Mouse (Mus musculus): ENCODE data around the gene Mark2. TPM values are rescaled to one million over a fixed set of nuclear protein-coding genes. Genes with fewer than 3 reads are reported as not detected.
A peak's percentile ranks its signal among the peaks of the same experiment; 100 is the strongest.

Mark2 gene
- polyA plus RNA-seq, 1 experiment from 2014 or later, result 39.6 TPM

DNA sequence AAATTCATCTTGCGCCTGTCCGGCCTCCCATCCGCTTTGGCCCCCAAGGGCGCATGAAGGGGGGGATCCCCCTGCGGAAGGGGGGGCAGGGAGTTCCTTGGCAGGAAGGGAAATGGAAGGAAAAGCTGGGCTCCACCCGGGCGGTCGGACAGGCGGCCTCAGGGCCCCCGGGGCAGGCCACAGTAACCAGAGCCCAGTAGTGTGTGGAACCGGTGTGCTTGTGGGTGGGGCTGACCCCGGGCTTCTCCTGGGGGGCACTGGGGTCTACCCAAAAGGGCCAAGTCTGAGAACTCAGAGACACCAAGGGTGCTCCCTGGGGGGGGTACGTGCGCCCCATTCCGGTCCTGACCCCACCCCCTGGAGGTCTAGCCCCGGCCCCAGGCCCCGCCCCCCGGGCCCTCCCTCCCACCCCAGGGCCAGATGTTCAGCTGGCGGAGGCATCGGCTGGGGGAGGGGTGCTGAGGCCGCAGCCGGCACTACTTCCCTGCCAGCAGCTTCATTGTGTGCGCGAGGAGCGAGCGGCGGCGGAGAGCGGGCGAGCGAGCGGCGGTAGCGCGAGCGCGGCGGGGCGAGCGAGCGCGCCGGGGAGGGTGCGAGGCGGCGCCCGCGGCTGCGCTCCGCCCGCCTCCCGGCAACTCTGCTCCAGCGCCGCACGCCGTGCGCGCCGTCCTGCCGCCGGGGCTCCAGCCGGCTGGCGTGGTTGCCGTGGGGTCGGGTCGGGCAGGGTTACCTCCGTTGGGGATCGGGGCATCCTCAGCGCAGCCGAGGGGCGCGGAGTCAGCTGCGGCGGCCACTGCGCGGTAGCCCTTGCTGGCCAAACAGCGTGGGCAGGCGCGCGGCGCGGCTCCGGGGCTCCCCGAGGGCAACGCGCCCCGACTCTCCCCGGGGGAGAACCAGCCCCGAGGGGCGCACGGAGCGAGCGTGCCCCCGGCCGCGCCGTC is 73.6 kb downstream of the Mark2 start:
- Histone ChIP-seq H3K36me3 (ENCODE audit: control insufficient read depth, insufficient read depth) (no peaks in the 10 kb centered on the region), H3K9ac (ENCODE audit: low read depth, low read length) (peak overlapping the region; percentile 68), H3K4me3 (ENCODE audit: low read depth, low read length) (peak overlapping the region; percentile 67), H3K4me1 (replicated peaks; ENCODE audit: control insufficient read depth, insufficient read depth, low read length) (peaks cover 17% of the 10 kb centered on the region), H3K9me3 (ENCODE audit: control insufficient read depth) (no peaks in the 10 kb centered on the region), H3K27me3 (replicated peaks; ENCODE audit: control insufficient read depth, insufficient read depth, low read length) (no peaks in the 10 kb centered on the region), H3K27ac (ENCODE audit: low read depth, low read length) (peak overlapping the region; percentile 43; the same call in 1 of the 2 replicates), H3K4me2 (replicated peaks; ENCODE audit: low read depth) (peak overlapping the region; percentile 99)
- ATAC-seq, result peak; percentile 49
- WGBS, result 2% methylated on average over 51 of the region's 97 CpGs
- TF ChIP-seq CTCF (IDR thresholded peaks at IDR 0.05; ENCODE audit: low read depth), result no peak

DNA sequence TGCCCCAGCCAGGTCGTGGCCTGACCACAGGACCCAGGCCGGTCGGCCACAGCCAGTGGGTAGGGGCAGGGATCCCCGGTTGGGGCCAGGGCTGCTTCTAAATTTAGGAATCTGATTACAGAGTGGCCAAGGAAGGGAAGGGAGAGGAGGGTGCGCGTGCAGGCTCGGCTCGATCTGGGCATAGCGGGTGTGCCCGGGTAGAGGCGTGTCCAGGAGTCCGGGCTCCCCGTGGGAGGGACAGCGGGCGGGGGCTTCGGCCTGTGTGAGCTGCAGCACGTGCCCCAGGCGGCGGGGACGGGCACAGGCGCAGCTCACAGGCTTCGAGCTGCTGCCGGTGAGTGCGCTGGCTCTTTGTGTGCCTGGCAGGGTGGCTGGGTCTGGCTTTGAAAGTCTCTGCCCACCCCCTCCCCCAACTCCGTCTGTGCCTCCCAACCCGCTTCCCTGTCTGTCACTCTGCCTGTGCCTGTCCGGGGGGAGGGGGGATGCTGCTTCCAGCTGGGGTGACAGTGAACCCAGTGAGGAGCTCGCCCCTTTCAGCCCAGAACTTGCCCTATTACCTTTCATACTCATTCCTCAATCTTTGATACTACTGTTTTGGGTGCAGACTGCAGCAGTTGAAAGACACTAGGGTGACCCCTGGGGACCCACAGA is 74.4 kb downstream of the Mark2 start, which contains the start of gene Rcor2:
TSS of gene Rcor2 (plus strand) at position 235 of the 651 bp plus-strand sequence.
- peak within 1 kb of the TSS; percentile 67 for H3K4me3 ChIP-seq (ENCODE audit: low read depth, low read length)
- peak within 1 kb of the TSS; percentile 68; the same call in 1 of the 2 replicates for H3K9ac ChIP-seq (ENCODE audit: low read depth, low read length)
- no peaks in the 10 kb centered on the region for H3K27me3 ChIP-seq (replicated peaks; ENCODE audit: control insufficient read depth, insufficient read depth, low read length)
- WGBS, result 6% methylated on average over 28 of the region's 28 CpGs
- no peaks in the 10 kb centered on the region for H3K9me3 ChIP-seq (ENCODE audit: control insufficient read depth)
- peak within 1 kb of the TSS; percentile 99 for H3K4me2 ChIP-seq (replicated peaks; ENCODE audit: low read depth)
- H3K27ac ChIP-seq (ENCODE audit: low read depth, low read length), result peak within 1 kb of the TSS; percentile 43; the same call in 1 of the 2 replicates
- no peaks in the 10 kb centered on the region for H3K36me3 ChIP-seq (ENCODE audit: control insufficient read depth, insufficient read depth)
- TF ChIP-seq CTCF (IDR thresholded peaks at IDR 0.05; ENCODE audit: low read depth), result peak; percentile 11; the same call in 1 of the 2 replicates
- ATAC-seq, result peak; percentile 20; the same call in 1 of the 2 replicates
- H3K4me1 ChIP-seq (replicated peaks; ENCODE audit: control insufficient read depth, insufficient read depth, low read length), result peaks cover 17% of the 10 kb centered on the region

DNA sequence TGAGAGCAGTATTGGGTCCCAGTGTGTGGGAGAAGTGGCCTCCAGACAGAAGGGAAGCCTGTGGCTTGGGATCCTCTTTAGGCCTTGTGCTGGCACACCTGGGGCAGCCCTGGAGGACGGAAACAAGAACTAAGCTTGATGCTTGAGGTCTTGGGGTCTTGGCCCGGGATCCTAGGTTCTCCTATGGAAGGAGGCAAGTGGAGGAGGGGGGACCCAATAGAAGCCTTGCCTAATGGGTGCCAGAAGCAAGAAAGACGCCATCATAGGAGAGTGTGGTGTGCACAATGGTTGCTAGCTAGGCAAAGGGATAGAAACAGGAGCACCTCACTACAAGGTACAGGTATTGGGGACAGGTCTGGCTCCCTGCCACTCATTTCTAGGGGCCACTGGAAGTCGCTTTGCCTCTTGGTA is 75.2 kb downstream of the Mark2 start:
- WGBS, result 69% methylated on average over 4 of the region's 4 CpGs
- no peaks in the 10 kb centered on the region for H3K27me3 ChIP-seq (replicated peaks; ENCODE audit: control insufficient read depth, insufficient read depth, low read length)
- H3K4me1 ChIP-seq (replicated peaks; ENCODE audit: control insufficient read depth, insufficient read depth, low read length), result peaks cover 17% of the 10 kb centered on the region
- H3K27ac ChIP-seq (ENCODE audit: low read depth, low read length), result no peak overlapping the region
- H3K9ac ChIP-seq (ENCODE audit: low read depth, low read length), result no peak overlapping the region
- no peak overlapping the region for H3K4me3 ChIP-seq (ENCODE audit: low read depth, low read length)
- H3K36me3 ChIP-seq (ENCODE audit: control insufficient read depth, insufficient read depth), result no peaks in the 10 kb centered on the region
- H3K4me2 ChIP-seq (replicated peaks; ENCODE audit: low read depth), result no peak overlapping the region
- TF ChIP-seq CTCF (IDR thresholded peaks at IDR 0.05; ENCODE audit: low read depth), result no peak
- ATAC-seq, result no peak
- H3K9me3 ChIP-seq (ENCODE audit: control insufficient read depth), result no peaks in the 10 kb centered on the region

DNA sequence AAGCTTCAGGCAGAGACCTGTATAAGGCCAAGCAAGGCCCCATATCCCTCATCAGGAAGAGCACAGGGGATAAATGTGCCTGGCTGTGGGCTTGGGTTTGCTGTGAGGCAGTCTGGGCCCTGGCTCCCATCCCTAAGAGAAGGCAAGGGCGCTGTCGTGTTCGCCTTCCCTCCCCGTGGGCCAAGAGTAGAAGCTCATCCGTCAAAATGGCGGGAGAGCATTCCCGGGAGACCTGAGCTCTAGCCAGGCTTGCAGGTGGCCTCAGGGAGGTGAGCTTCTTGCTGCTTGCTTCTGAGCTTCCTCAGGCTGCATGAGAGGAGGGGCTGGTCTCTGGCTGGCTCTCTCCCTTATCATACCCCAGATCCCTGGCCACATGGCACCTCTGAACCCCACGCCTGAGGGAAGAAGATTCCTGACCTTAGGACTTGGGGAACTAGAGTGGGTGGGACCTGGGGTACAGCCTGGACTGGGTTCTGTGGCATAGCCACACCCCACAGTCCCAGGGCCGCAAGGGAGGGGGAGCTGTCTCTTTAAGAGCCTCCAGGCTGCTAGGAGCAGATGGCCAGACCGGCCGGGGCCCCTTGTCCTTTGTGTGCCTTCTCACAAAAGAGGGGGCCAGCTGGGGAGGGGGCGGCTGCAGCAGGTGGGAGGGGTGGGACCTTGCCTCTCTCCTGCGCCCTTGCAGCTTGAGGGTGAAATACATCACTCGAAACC is 76.0 kb downstream of the Mark2 start:
- Histone ChIP-seq H3K9me3 (ENCODE audit: control insufficient read depth) (no peaks in the 10 kb centered on the region), H3K36me3 (ENCODE audit: control insufficient read depth, insufficient read depth) (no peaks in the 10 kb centered on the region), H3K27me3 (replicated peaks; ENCODE audit: control insufficient read depth, insufficient read depth, low read length) (no peaks in the 10 kb centered on the region), H3K4me1 (replicated peaks; ENCODE audit: control insufficient read depth, insufficient read depth, low read length) (peaks cover 17% of the 10 kb centered on the region), H3K4me2 (replicated peaks; ENCODE audit: low read depth) (peak overlapping the region; percentile 44), H3K9ac (ENCODE audit: low read depth, low read length) (no peak overlapping the region), H3K27ac (ENCODE audit: low read depth, low read length) (no peak overlapping the region), H3K4me3 (ENCODE audit: low read depth, low read length) (no peak overlapping the region)
- TF ChIP-seq CTCF (IDR thresholded peaks at IDR 0.05; ENCODE audit: low read depth), result 0 out of 2 replicates have a peak, but pooled peaks have one; percentile 10
- 24% methylated on average over 14 of the region's 14 CpGs for WGBS
- peak; percentile 22 for ATAC-seq

DNA sequence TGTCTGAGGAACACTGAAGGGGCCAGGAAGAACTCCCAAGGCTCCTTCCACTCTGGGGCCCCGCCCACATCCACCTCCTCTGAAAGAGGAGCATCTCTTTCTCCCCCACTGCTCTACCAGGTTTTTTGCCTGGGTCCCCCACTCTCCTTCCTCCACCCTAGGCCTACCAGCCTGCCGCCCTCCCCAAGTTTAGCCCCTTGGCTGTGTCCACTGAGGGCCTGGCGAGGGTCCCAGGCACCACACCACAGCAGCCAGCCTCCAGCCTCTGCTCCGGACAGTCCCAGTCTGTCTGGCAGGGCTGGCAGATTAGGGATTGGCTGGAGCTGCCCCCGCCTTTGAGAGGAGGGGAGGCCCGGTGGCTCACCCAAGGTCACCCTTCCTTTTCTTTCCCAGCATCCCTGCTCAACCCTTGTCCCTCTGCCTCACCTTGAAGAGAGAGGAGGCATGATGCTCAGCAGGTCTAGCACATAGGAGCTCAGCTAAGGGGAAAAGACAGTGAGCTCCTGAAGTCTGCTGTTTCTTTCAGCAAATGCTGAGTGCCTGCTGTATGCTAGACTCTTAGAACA is 76.8 kb downstream of the Mark2 start:
- Histone ChIP-seq H3K4me3 (ENCODE audit: low read depth, low read length) (no peak overlapping the region), H3K4me2 (replicated peaks; ENCODE audit: low read depth) (no peak overlapping the region), H3K9ac (ENCODE audit: low read depth, low read length) (no peak overlapping the region), H3K36me3 (ENCODE audit: control insufficient read depth, insufficient read depth) (no peaks in the 10 kb centered on the region), H3K9me3 (ENCODE audit: control insufficient read depth) (no peaks in the 10 kb centered on the region), H3K4me1 (replicated peaks; ENCODE audit: control insufficient read depth, insufficient read depth, low read length) (peaks cover 17% of the 10 kb centered on the region), H3K27ac (ENCODE audit: low read depth, low read length) (no peak overlapping the region), H3K27me3 (replicated peaks; ENCODE audit: control insufficient read depth, insufficient read depth, low read length) (no peaks in the 10 kb centered on the region)
- WGBS, result 36% methylated on average over 6 of the region's 6 CpGs
- ATAC-seq, result no peak
- no peak for TF ChIP-seq CTCF (IDR thresholded peaks at IDR 0.05; ENCODE audit: low read depth)

Measured in intestine, postnatal 0 days (tissue).